Mouse (Mus musculus): ENCODE results near the gene Zfp467. TPM values are rescaled to one million over a fixed set of nuclear protein-coding genes. Genes with fewer than 3 reads are reported as not detected.

The Zfp467 gene
- polyA plus RNA-seq (2017; shearing (Covaris generic)), result 1 to 10 TPM; 7.4 to 9.7 TPM

- ATAC-seq, result peak; percentile 20
Measured at GRCm38 (mm10) chr6:48445181-48446101, at the start of gene Zfp467. TSS of gene Zfp467 (minus strand) at chr6:48445825.

DNA sequence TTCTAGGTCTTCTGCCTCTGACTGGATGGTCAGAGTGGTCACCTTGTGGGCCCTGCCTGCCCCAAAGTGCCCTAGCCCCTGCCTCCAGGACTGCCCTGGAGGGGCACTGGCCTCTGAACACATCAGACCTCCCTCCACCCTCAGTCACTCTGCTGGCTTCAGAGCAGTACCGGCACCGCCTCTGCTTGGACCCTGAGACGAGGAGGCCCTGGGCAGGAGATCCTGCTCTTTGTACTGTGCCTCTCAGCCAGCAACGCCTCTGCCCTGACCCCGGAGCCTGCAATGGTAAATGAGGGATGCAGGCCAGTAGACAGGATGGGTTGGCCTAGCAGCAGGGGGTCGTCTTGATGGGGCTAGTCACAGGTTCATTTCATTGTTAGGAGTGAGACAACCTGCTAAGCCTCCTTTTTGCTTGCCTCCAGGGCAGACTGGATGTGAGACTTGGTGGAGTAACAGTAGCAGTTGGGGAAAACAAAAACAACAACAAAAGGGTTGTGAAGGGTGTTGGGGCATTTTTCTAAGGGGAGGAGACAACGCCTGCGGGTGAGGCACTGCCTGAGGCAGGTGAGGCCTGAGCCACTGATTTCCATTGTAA, 47.6 kb upstream of the Zfp467 start:
- ATAC-seq, result no peak

- ATAC-seq, result no peak
Measured at GRCm38 (mm10) chr6:48491361-48491760, 45.7 kb upstream of the Zfp467 start.

DNA sequence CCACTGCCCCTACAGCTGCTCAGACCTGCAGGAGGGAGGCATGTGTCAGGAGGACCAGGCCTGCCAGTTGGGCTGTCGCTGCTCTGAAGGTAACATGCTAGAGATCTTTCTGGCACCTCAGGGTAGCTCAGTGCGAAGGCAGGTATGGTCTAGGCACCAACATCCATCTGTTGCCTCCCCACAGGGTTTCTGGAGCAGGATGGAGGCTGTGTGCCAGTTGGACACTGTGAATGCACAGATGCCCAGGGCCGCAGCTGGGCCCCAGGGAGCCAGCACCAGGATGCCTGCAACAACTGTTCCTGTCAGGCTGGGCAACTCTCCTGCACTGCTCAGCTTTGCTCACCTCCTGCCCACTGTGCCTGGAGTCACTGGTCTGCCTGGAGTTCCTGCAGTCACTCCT, 44.1 kb upstream of the Zfp467 start:
- no peak for ATAC-seq

DNA sequence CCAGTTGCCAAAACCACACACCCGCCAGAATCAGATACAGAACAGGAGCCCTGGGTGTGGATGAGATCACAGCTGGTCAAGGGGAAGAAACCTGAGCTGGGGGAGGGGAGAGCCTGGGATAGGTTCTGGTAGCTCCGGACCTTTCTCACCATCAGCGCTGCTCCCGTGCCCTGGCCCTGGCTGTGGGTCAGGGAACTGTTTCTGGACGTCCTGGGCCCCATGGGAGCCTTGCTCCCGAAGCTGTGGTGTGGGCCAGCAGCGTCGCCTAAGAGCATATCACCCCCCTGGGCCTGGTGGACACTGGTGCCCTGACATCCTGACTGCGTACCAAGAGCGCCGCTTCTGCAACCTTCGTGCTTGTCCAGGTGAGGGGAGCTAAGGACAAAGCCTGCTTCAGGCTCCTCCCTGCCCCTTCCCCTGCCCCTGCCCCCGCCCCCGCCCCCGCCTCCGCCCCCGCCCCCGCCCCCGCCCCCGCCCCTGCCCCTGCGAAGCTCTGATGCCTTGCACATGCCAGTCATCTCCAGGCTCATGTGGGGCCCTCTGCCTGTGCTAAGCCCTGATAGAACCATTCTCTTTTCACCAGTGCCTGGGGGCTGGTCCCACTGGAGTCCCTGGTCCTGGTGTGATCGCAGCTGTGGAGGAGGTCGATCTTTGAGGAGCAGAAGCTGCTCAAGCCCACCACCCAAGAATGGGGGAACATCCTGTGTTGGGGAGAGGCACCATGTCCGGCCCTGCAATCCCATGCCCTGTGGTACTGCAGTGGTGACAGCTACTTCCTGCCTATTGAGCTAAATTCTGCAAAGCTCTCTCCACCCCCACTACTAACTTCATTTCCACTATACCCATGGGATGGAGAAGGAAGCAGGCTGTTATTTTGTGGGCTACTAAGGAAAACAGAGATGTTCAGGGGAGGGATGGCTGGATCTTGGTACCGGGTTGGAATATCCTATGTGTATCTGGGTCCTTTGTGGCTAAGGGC, 42.4 kb upstream of the Zfp467 start:
- no peak for ATAC-seq

DNA sequence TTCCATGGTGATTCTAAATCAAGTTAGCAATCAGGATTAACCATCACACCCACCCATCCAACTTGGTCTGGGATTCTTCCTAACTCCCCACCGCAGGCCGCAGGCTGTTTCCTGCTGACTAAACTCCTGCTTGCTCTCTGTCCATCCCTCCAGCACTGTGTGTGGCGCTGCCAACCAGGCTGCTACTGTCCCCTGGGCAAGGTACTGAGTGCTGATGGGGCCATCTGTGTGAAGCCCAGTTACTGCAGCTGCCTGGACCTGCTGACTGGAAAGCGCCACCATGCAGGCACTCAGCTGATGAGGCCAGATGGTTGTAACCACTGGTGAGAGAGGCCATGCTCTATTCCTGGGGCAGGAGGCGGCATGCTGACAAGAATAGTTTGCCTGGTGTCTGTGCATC, 36.9 kb upstream of the Zfp467 start:
- ATAC-seq, result no peak

- ATAC-seq, result no peak
Measured at GRCm38 (mm10) chr6:48478446-48478845, 32.8 kb upstream of the Zfp467 start.

GRCm38 (mm10) chr6:48470739-48471138, 25.1 kb upstream of the Zfp467 start:
- ATAC-seq, result no peak

- no peak for ATAC-seq
Measured at GRCm38 (mm10) chr6:48467490-48467889, 21.9 kb upstream of the Zfp467 start.

- ATAC-seq, result no peak
Measured at GRCm38 (mm10) chr6:48466715-48467114, 21.1 kb upstream of the Zfp467 start.

GRCm38 (mm10) chr6:48464966-48465679, 19.5 kb upstream of the Zfp467 start:
- ATAC-seq, result no peak

DNA sequence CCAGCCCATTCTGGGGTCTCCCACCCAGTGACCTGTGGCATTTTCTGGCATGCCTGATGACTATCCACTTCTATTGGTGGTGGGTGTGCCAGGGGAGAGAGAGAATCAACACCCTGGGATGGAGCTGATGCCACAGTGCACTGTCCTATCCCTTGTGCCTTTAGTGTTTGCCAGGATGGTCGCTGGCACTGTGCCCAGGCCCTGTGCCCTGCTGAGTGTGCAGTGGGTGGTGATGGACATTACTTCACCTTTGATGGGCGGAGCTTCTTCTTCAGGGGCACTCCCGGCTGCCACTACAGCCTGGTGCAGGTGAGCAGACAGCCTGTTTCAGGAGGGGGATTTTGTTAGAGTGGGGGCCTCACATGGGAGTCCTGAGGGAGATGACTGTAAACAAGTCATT, 7.1 kb upstream of the Zfp467 start:
- ATAC-seq, result no peak

DNA sequence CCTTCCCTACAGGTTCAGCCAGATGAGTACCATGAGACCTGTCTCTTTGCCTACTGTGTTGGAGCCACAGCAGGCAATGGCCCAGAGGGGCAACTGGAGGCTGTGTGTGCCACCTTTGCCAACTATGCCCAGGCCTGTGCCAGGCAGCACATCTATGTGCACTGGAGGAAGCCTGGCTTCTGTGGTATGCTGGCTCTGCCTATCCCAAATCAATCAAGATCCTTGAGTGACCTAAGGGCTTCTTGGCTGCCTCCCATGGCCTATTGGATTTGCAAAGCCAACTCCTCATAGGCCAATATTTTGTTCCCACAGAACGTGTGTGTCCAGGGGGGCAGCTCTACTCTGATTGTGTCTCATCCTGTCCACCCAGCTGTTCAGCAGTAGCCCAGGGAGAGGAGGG, 6.5 kb upstream of the Zfp467 start:
- ATAC-seq, result no peak

- ATAC-seq, result no peak
Measured at GRCm38 (mm10) chr6:48448527-48448926, 2.9 kb upstream of the Zfp467 start.

DNA sequence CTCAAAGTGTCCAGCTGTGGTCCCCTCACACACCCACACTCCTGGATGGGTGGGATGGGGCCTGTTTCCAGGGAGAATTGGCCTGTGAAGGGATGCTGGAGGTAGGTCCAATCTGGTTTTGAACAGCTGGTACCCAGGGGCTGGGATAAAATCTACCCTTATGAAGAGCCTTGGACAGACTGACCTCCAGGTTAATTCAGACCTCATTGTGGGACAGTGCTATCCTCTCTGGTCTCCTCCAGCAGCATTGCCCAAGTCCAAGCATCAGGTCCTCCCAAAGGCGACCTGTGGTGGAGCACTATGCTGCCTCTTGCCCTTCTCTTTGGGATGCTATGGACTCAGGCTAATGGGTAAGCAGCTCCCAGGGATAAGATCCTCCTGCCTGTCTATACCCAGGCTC, 2.3 kb upstream of the Zfp467 start, which contains the start of gene Sspo:
Sspo (plus strand) TSS at position 301 of the 400 bp plus-strand sequence.
- ATAC-seq, result no peak

GRCm38 (mm10) chr6:48446896-48447295, 1.3 kb upstream of the Zfp467 start:
- no peak for ATAC-seq

- ATAC-seq, result no peak
Measured at GRCm38 (mm10) chr6:48446256-48446655, 631 bp upstream of the Zfp467 start.

DNA sequence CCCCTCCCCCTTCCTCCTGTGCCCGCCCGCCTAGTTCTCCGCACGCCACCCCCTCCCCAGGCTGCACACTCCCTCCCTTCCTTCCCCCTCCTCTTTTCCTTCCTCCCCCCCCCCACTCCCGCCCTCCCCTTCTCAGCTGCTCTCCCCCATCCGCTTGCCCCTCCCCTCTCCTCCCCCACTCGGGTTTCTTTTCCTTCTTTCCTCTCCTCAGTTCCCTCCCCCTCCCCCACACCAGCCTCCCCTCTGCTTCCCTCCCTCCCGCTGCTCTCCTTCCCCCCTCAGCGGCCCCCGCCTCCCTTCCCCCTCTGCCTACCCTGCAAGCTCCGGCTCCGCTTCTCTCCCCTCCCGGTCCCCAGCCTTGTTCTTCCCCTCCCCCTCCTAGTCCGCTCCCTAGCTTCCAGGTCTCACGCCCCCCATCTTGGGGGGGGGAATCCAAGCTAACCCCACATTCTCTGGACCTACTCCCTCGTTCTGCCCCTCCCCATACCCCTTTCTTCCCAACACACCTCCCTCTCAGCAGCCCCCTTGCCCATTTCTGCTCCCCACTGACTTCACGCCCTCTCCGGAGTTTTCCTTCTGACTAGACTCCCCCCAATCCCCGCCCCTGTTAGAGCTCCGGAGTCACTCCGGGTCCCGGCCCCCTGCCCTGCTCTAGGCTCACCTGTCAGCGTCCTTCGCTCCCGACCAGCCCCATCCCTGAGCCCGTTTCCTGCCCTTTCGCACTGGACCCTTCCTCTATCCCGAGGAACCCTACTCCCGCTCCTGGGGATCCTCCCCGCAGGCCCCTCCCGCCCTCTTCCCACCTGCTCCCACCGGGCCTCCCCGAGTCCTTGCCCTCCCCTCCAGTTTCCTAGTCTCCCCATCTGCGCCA, 1.1 kb downstream of the Zfp467 start:
- no peak for ATAC-seq

DNA sequence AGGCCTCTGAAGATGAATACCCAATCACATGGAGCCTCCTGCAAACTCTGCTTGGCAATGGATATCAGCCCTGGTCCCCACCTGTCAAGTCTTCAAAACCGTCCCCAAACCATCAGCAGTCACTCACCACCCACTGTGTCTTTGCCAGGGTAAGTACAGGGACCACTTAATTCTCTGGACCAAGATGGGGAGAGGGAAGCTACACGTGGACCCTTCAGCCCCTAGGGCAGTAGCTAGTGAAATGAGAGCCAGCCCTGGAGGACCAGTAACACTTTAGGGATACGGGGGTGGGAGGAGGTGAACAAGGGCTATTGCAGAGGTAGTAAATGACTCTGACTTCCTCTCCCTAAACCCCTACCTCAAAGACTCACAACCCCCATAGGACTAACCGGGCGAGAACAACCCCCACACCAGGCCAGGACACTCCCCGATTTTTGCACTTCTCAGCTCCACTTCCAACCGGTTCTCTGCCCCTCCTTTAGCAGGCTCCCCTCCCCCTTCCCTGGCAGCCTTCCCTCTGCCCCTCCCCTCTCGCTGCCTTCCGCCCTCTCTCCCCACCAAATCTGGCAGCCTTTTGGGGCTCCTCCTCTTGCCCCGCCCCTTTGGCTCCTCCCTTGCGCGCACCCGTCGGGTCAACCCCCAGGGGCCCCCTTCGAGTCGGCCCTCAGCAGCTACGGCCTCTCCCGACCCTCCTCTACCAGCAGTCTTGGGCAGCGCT, 1.9 kb downstream of the Zfp467 start:
- ATAC-seq, result peak; percentile 81

DNA sequence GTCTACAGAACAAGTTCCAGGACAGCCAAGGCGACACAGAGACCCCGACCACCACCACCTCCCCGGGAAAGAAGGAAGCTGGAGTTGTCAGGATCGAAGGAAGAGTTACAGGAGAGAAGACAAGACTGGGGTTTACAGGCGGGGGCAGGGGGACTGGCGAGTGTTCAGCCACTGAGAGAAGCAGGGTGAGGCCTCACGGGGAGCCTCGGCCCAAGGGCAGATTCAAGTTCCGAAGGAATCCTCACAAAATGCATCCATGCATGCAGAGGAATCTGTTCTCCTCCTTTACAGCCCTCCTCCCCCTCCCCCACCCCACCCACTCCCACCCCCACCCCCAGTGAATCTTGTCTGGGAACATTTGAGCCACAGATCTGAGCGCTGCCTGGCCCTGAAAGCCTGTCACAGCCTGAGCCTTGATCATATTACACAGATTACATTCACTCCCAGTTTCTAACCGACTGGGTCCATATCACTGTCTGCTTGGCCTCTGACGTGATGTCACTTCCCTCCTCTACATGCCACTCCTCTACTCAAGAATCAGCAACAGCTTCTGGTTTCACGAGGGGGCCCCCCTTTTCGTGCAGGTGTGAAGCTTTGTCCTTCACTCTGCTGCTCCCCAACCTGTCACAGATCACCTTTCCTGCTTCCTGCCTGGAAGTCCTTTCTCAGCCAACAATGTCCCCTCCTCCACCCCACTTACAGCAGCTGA, 5.2 kb downstream of the Zfp467 start:
- no peak for ATAC-seq

Data from activated CD4-positive, CD25-positive, alpha-beta regulatory T cell, adult 4 months (primary cell).